Mouse (Mus musculus) spleen, postnatal 10 days (tissue): ENCODE data around the gene Cdyl2.

Experiments used
- DNase-seq, 2 experiments: peaks; one replicate each; pipeline ENCODE4 v3.0.0; 2021 to 2022; ENCODE audit warnings: low spot score in 2 of 2

Cdyl2 gene

GRCm38 (mm10) chr8:116732684-116733647 is at the start of gene Cdyl2:
Cdyl2 (minus strand) TSS chr8:116732991.
- peak; percentile 53 to 73 for DNase-seq

- no peak for DNase-seq
Observed at GRCm38 (mm10) chr8:116780594-116780993, 47.8 kb upstream of the Cdyl2 start.

GRCm38 (mm10) chr8:116774220-116774619 is 41.4 kb upstream of the Cdyl2 start:
- no peak for DNase-seq

- DNase-seq: no peak
Observed at GRCm38 (mm10) chr8:116772727-116773126, 39.9 kb upstream of the Cdyl2 start.

GRCm38 (mm10) chr8:116771797-116772343 is 39.1 kb upstream of the Cdyl2 start:
- no peak for DNase-seq

GRCm38 (mm10) chr8:116770756-116771155 is 38.0 kb upstream of the Cdyl2 start:
- no peak for DNase-seq

GRCm38 (mm10) chr8:116756174-116756573 is 23.4 kb upstream of the Cdyl2 start:
- DNase-seq: no peak

- DNase-seq: peak; percentile 12 to 67
Observed at GRCm38 (mm10) chr8:116755557-116755956, 22.8 kb upstream of the Cdyl2 start.

- DNase-seq: no peak
Observed at GRCm38 (mm10) chr8:116740726-116741125, 7.9 kb upstream of the Cdyl2 start.

- DNase-seq: no peak
Observed at GRCm38 (mm10) chr8:116735306-116735705, 2.5 kb upstream of the Cdyl2 start.

- no peak for DNase-seq
Observed at GRCm38 (mm10) chr8:116734176-116734575, 1.4 kb upstream of the Cdyl2 start.

GRCm38 (mm10) chr8:116733648-116734014 is 840 bp upstream of the Cdyl2 start:
- no peak for DNase-seq

- DNase-seq: peak in 1 of 2 experiments; percentile 22
Observed at GRCm38 (mm10) chr8:116731976-116732683, 661 bp downstream of the Cdyl2 start.

- no peak for DNase-seq
Observed at GRCm38 (mm10) chr8:116721451-116721850, 11.3 kb downstream of the Cdyl2 start.

GRCm38 (mm10) chr8:116707496-116707895 is 25.3 kb downstream of the Cdyl2 start:
- DNase-seq: no peak

GRCm38 (mm10) chr8:116702501-116702900 is 30.3 kb downstream of the Cdyl2 start:
- DNase-seq: no peak

GRCm38 (mm10) chr8:116692931-116693330 is 39.9 kb downstream of the Cdyl2 start:
- no peak for DNase-seq

- DNase-seq: no peak
Observed at GRCm38 (mm10) chr8:116689741-116690140, 43.0 kb downstream of the Cdyl2 start.

GRCm38 (mm10) chr8:116676174-116676573 is 56.6 kb downstream of the Cdyl2 start:
- DNase-seq: no peak

GRCm38 (mm10) chr8:116673966-116674805 is 58.6 kb downstream of the Cdyl2 start:
- DNase-seq: peak in 1 of 2 experiments; percentile 16

- DNase-seq: no peak
Observed at GRCm38 (mm10) chr8:116673493-116673892, 59.3 kb downstream of the Cdyl2 start.
